Mouse (Mus musculus) bone marrow, adult 2 months (tissue): ENCODE results near the gene Aunip. TPM values are rescaled to one million over a fixed set of nuclear protein-coding genes. Genes with fewer than 3 reads are reported as not detected.
A peak's percentile ranks its signal among the peaks of the same experiment; 100 is the strongest.

ENCODE experiments used
- H3K27ac ChIP-seq: fragments of 200-500 bp; 2 replicates; pipeline ENCODE4 v1.5.1; 2012; ENCODE audit warnings: low read depth, mild to moderate bottlenecking, control low read depth, inconsistent platforms, low read length; ENCODE audit not compliant: control insufficient read depth, poor library complexity, insufficient read depth
- H3K4me1 ChIP-seq: fragments of 200-500 bp; 2 replicates; pipeline ENCODE4 v1.6.1; 2011; ENCODE audit warnings: low read length; ENCODE audit not compliant: control insufficient read depth, insufficient read depth
- H3K4me3 ChIP-seq: fragments of 200-500 bp; replicated peaks from 2 replicates; pipeline ENCODE3; 2011; ENCODE audit warnings: mild to moderate bottlenecking, low read depth, low read length, control low read depth; ENCODE audit not compliant: control insufficient read depth
- CTCF ChIP-seq: fragments of 200-500 bp; IDR thresholded peaks from 2 replicates; pipeline ENCODE4 v1.5.1; 2011; ENCODE audit warnings: low read length, control low read depth; ENCODE audit not compliant: control insufficient read depth, insufficient read depth
- POLR2A ChIP-seq: fragments of 200-500 bp; IDR thresholded peaks from 2 replicates; pipeline ENCODE4 v1.6.1; 2011; ENCODE audit warnings: low read depth, mild to moderate bottlenecking, control low read depth, low read length, borderline replicate concordance; ENCODE audit not compliant: control insufficient read depth
- WGBS: fragments of 180-500 bp; shearing (Covaris S2); methylation state at CpG from one replicate; pipeline ENCODE4 v1.1.7; 2018; 5-methylcytosine and 5-hydroxymethylcytosine counted together
- polyA plus RNA-seq: library from polyadenylated mRNA; stranded (reverse); fragments of >200 nt; gene quantifications from 2 replicates; pipeline ENCODE4 v1.2.4, GENCODE M21; 2011; ENCODE audit warnings: low replicate concordance; ENCODE audit not compliant: missing spikeins, insufficient read depth, insufficient read length

Gene Aunip
- polyA plus RNA-seq, 1 experiment: 13.9 TPM

DNA sequence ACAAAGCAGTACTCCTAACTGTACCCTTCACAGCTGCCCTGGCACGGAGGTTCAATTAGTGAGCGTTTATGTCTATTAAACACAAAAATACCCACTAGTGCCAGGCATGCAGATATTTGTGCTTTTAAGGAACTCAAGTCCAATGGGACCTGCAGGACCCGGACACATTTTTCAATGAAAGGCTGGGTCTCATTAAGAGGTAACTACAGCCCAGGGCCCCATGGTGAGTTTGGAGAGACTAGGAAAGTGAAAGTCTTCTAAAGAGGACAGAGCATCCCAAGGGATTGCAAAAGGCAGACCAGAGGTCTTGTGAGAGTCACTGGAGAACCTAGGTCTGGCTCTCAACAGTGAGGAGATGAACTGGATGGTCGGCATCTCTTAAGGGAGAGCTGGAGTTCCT, 22.6 kb downstream of the Aunip start:
- H3K27ac ChIP-seq: no peak overlapping the region
- 86% methylated on average over 4 of the region's 4 CpGs for WGBS
- TF ChIP-seq POLR2A (no peak), CTCF (no peak)
- H3K4me1 ChIP-seq: peaks cover 2% of the 10 kb centered on the region
- H3K4me3 ChIP-seq: no peak overlapping the region

- Histone ChIP-seq H3K27ac (peak overlapping the region; percentile 91), H3K4me1 (peaks cover 2% of the 10 kb centered on the region), H3K4me3 (peak overlapping the region; percentile 83)
- TF ChIP-seq CTCF (no peak), POLR2A (peak; percentile 40; the same call in 1 of the 2 replicates)
- under 1% methylated on average over 57 of the region's 57 CpGs for WGBS
These were observed 23.5 kb downstream of the Aunip start for GRCm38 (mm10) chr4:134534124-134534886.

DNA sequence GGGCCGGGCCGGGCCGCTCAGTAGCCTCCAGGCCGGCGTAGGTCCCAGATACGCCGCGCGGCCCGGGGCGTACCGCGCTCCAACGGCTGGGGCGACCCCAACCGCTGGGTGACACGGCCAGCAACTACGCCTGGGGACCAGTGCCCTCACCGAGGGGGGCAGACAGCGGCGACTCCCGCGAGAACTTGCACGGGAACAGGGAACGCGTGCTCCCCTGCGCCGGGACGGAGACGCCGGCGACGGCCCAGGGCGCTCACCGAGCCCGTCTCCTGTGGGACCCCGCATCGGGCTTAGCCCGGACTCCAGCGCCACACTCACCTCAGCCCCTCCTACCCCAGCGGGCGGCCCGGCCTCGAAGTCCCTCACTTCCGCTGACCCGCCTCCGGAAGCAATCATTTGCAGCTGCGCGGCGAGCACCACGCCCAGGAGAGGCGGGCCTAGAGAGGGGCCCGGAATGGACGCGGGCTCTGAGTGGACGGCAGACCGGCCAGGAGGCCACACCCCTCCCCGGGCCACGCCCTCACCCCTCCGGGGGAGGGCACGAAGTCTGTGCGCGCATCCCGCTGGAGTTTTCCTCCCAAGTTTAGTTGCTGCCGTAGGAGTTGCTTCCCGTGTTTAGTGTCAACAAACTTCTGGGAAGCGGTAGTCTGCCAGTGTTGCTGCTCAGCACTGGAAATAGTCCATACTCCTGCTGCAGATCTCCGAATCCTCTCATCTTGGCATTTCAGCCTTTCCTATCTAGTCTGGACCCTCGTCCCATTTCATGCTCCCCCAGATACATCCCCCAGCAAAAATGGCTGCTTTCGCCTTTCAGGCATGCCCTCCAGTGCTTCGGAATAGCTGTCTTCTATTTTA, 24.4 kb downstream of the Aunip start, which contains the start of gene Mtfr1l:
TSS of gene Mtfr1l (minus strand) at position 456 of the 855 bp plus-strand sequence.
- WGBS: under 1% methylated on average over 71 of the region's 71 CpGs

GRCm38 (mm10) chr4:134535787-134536151, 25.0 kb downstream of the Aunip start:
- peak overlapping the region; percentile 90 for H3K4me3 ChIP-seq
- WGBS: 3% methylated on average over 8 of the region's 8 CpGs
- TF ChIP-seq CTCF: no peak
- TF ChIP-seq POLR2A: no peak
- H3K4me1 ChIP-seq: peaks cover 2% of the 10 kb centered on the region
- no peak overlapping the region for H3K27ac ChIP-seq

More for the DNA sequence above, 24.4 kb downstream of the Aunip start, which contains the start of gene Mtfr1l:
- peak within 1 kb of the TSS; percentile 90 for H3K4me3 ChIP-seq
- TF ChIP-seq POLR2A (peak; percentile 38; the same call in 1 of the 2 replicates), CTCF (no peak)
- peak within 1 kb of the TSS; percentile 91 for H3K27ac ChIP-seq
- H3K4me1 ChIP-seq: peaks cover 2% of the 10 kb centered on the region

GRCm38 (mm10) chr4:134538997-134539580, 28.3 kb downstream of the Aunip start:
- H3K4me1 ChIP-seq: peaks cover 2% of the 10 kb centered on the region
- no peak overlapping the region for H3K4me3 ChIP-seq
- no peak overlapping the region for H3K27ac ChIP-seq
- TF ChIP-seq POLR2A (no peak), CTCF (no peak)
- WGBS: 83% methylated on average over 10 of the region's 10 CpGs

- WGBS: 82% methylated on average over 9 of the region's 9 CpGs
- Histone ChIP-seq H3K4me1 (no peaks in the 10 kb centered on the region), H3K4me3 (no peak overlapping the region), H3K27ac (no peak overlapping the region)
- TF ChIP-seq POLR2A (no peak), CTCF (no peak)
These were observed 31.9 kb downstream of the Aunip start for GRCm38 (mm10) chr4:134542726-134543125.

DNA sequence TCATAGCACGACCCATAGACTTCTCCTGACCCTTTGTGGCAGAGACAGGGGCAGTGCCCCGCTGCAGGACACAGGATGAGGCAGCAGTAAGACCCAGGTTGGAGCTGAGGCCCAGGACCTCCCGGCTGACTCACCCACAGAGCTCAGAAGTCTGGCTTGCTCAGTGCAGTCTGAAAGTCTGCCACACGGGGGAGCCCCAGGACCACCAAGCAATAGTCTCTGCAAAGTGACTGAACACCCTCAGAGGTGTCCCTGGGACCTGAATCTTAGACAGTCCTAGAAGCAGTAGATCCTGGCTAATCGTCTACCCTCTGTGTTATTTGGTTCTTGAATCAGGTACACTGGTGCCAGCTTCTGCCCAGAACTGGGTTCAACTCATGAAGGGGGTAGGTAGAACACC, 32.5 kb downstream of the Aunip start:
- Histone ChIP-seq H3K4me3 (no peak overlapping the region), H3K4me1 (no peaks in the 10 kb centered on the region), H3K27ac (no peak overlapping the region)
- no peak for TF ChIP-seq POLR2A
- peak; percentile 96 for TF ChIP-seq CTCF
- WGBS: 3% methylated on average over 5 of the region's 5 CpGs
